Mouse (Mus musculus) forebrain, embryonic 15.5 days (tissue): ENCODE results near the gene Fsd1l. TPM values are rescaled to one million over a fixed set of nuclear protein-coding genes. Genes with fewer than 3 reads are reported as not detected.
A peak's percentile ranks its signal among the peaks of the same experiment; 100 is the strongest.

Experiments used
- ATAC-seq: fragments of 200-750 bp; cut with Nextera tagmentation; replicated peaks from 2 replicates; pipeline ENCODE4 v1.8.0; 2017; ENCODE audit warnings: mild to moderate bottlenecking, moderate TSS enrichment, moderate library complexity
- H3K27ac ChIP-seq: fragments of 300-500 bp; sonication (generic); replicated peaks from 2 replicates; pipeline ENCODE4 v1.5.1; 2015; ENCODE audit warnings: mild to moderate bottlenecking, inconsistent platforms
- H3K27me3 ChIP-seq: fragments of 300-500 bp; sonication (generic); 2 replicates; pipeline ENCODE4 v1.6.1; 2015; ENCODE audit warnings: inconsistent platforms
- H3K36me3 ChIP-seq: fragments of 300-500 bp; sonication (generic); 2 replicates; pipeline ENCODE4 v1.6.1; 2015; ENCODE audit warnings: mild to moderate bottlenecking, inconsistent platforms
- H3K4me1 ChIP-seq: fragments of 300-500 bp; sonication (generic); 2 replicates; pipeline ENCODE4 v1.6.1; 2015; ENCODE audit warnings: inconsistent platforms
- H3K4me2 ChIP-seq: fragments of 300-500 bp; sonication (generic); replicated peaks from 2 replicates; pipeline ENCODE4 v1.6.1; 2015; ENCODE audit warnings: mild to moderate bottlenecking, inconsistent platforms
- H3K4me3 ChIP-seq: fragments of 300-500 bp; sonication (generic); 2 replicates; pipeline ENCODE4 v1.5.1; 2015; ENCODE audit warnings: mild to moderate bottlenecking, inconsistent platforms
- H3K9ac ChIP-seq: fragments of 300-500 bp; sonication (generic); replicated peaks from 2 replicates; pipeline ENCODE4 v1.6.1; 2015; ENCODE audit warnings: mild to moderate bottlenecking, inconsistent platforms
- H3K9me3 ChIP-seq: fragments of 300-500 bp; sonication (generic); 2 replicates; pipeline ENCODE4 v1.6.1; 2016; ENCODE audit warnings: inconsistent platforms
- WGBS: fragments of 180-500 bp; shearing (Covaris S2); methylation state at CpG from one replicate; pipeline ENCODE4 v1.1.7; 2015; ENCODE audit warnings: mixed read lengths; 5-methylcytosine and 5-hydroxymethylcytosine counted together
- polyA plus RNA-seq: library from polyadenylated mRNA; unstranded; fragments of >200 nt; fragmentation: Nextera tagmentation; extraction: Ambion mirVana; gene quantifications from 2 replicates; pipeline ENCODE4 v1.2.1, GENCODE M21; 2015

The Fsd1l gene
- 47.6 and 52.3 TPM in 2 replicates for polyA plus RNA-seq

DNA sequence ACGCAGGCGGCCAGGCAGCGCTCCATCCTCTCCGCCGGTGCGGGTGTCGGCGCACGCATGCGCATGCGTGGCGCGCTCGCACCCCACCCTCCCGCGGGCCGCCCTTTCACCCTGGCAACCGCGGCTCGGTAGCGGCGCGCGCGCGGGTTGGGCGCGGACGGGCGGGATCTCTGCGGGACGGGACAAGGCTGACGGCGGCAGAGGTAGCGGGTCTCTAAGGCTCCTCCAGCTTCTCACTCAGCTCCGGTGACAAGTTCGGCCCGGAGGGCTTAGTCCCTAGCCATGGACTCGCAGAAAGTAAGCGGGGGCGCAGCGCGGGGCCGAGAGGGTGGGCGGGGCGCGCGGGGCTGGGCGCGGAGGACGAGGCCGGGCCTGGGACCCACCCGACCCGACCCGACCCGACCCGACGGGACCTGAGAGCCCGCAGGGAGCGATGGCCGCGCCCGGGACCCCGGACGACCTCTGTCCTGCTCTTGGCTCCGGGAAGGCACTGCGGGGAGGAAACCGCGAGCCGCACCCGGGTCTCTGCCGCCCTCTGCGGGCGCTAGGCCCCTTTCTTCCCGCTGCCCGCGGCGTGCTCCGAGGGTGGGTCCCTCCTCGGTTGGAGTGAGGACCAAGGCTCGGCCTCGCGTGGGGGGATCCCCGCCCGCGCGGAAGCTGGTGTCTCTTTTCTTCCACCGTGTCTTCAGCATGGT lies at the start of gene Fsd1l:
TSS of gene Fsd1l (plus strand) at position 156 of the 695 bp plus-strand sequence.
- Histone ChIP-seq H3K9ac (peak within 1 kb of the TSS; percentile 92), H3K27me3 (no peaks in the 10 kb centered on the region), H3K9me3 (no peaks in the 10 kb centered on the region), H3K4me3 (peak within 1 kb of the TSS; percentile 93), H3K36me3 (no peaks in the 10 kb centered on the region), H3K4me1 (peaks cover 51% of the 10 kb centered on the region), H3K27ac (peak within 1 kb of the TSS; percentile 93), H3K4me2 (peak within 1 kb of the TSS; percentile 75)
- peak; percentile 91 for ATAC-seq
- under 1% methylated on average over 84 of the region's 88 CpGs for WGBS

DNA sequence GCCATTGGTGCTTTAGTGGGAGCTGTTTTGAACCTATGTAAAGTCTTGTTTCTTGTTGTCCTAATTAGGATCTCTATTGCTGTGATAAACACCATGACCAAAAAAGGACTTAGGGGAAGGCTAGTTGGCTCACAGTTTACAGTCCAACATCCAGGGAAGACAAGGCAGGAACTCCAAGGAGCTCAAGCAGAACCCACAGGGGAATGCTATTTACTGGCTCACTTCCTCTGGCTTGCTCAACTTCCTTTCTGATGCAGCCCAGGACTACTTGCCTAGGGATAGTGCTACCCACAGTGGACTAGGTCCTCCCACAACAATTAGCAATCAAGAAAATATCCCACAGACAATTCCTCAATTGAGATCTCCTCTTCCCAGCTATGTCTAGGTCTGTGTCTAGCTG lies 43.6 kb upstream of the Fsd1l start:
- Histone ChIP-seq H3K4me3 (no peak overlapping the region), H3K27ac (no peak overlapping the region), H3K9ac (no peak overlapping the region), H3K27me3 (no peaks in the 10 kb centered on the region), H3K4me2 (no peak overlapping the region), H3K4me1 (no peaks in the 10 kb centered on the region), H3K9me3 (no peaks in the 10 kb centered on the region), H3K36me3 (no peaks in the 10 kb centered on the region)
- no peak for ATAC-seq

DNA sequence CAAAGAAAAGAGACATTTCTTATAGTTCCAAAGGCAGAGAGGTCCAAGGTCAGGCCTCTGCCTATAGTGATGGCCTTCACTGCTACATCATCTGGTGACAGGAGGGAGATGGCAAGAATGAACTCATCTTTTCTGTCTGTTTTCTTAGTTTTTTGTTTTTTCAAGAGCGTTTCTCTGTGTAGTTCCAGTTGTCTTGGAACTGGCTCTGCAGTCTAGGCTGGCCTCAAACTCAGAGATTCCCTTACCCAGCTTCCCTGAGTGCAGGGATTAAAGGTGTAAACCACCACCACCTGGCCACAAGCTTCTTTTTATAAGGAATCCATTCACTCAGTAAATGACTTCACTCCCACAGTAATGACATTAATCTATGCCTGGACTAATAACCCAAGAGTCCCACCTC lies 42.3 kb upstream of the Fsd1l start:
- no peak for ATAC-seq
- Histone ChIP-seq H3K36me3 (no peaks in the 10 kb centered on the region), H3K9me3 (no peaks in the 10 kb centered on the region), H3K27me3 (no peaks in the 10 kb centered on the region), H3K27ac (no peak overlapping the region), H3K4me1 (no peaks in the 10 kb centered on the region), H3K4me3 (no peak overlapping the region), H3K4me2 (no peak overlapping the region), H3K9ac (no peak overlapping the region)
- WGBS: 87% methylated on average over 1 of the region's 1 CpGs

DNA sequence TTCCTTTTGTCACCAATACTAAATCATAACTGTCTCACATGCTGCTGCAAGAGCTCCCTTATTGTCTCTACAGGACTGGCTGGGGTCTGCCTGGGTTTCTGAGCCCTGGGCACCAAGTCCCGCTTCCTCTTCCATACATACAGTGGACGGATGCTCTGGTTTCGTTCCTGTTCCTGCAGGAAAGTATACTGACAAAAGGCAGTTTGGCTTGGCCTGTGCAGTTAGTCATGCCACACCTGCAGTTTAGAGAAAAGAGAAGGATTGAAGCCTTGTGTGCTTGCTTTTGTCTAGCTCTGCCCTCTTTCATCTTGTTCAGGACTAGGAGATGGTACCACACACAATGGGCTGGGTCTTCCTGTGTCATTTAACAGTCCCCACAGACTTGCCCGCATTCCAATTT lies 41.8 kb upstream of the Fsd1l start:
- H3K4me2 ChIP-seq: no peak overlapping the region
- WGBS: 87% methylated on average over 4 of the region's 4 CpGs
- no peaks in the 10 kb centered on the region for H3K4me1 ChIP-seq
- H3K9me3 ChIP-seq: no peaks in the 10 kb centered on the region
- H3K27me3 ChIP-seq: no peaks in the 10 kb centered on the region
- H3K9ac ChIP-seq: no peak overlapping the region
- no peak for ATAC-seq
- H3K27ac ChIP-seq: no peak overlapping the region
- H3K36me3 ChIP-seq: no peaks in the 10 kb centered on the region
- H3K4me3 ChIP-seq: no peak overlapping the region

DNA sequence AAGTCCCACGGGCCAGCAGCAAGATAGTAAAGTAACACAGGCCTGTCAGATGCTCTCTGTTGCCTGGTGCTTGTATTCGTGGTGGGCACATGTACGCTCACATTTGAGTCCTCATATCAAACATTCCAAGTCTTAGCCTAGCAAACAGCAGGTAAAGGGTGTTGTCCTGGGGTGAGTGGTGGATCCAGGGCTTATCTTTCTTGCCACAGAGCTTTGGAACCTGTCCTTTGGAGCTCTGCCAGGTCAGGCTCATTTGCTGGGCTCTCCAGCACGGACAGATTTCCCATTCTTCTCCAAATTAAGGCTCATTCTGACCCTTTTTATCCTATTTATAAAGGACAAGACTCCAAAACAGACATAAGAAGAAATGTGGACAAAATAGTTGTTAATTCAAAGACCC lies 41.1 kb upstream of the Fsd1l start:
- Histone ChIP-seq H3K9ac (no peak overlapping the region), H3K4me1 (no peaks in the 10 kb centered on the region), H3K36me3 (no peaks in the 10 kb centered on the region), H3K27ac (no peak overlapping the region), H3K4me3 (no peak overlapping the region), H3K4me2 (no peak overlapping the region), H3K9me3 (no peaks in the 10 kb centered on the region), H3K27me3 (no peaks in the 10 kb centered on the region)
- 70% methylated on average over 4 of the region's 4 CpGs for WGBS
- no peak for ATAC-seq

DNA sequence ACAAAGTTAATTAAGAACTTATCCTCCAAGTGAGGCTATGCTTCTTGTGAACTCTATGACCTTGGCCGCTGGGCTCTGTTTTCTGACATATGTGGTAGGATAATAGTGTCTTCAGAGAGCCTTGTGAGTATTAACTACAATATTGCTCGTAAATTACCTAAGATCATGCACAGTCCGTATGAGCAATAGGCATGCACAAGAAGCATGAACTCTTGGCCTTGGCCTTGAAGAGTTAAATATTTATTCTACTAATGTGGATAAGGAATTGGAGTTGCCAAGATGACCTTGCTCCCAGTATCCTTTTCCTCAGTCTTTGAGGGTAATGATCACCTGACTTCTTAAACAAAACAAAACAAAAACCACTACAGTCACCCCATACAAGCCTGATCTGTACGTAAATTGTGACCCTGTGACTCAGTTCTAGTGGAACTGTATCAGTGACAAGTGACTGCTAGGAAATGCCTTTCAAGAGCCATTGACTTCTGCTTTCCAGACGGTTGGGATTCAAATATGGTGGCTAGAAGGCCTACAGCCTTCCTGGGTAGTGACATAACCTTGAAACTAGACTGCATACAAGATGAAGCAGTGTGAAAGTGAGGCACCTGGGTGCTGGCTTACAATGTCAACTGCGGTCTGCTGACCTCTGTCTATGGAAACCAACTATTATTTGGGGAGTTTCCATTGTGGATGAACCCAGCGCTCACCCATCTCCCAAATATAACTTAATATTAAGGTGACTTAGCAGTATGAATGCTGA lies 40.4 kb upstream of the Fsd1l start:
- Histone ChIP-seq H3K4me1 (peaks cover 4% of the 10 kb centered on the region; the same call in 1 of the 2 replicates), H3K9ac (no peak overlapping the region), H3K27ac (no peak overlapping the region), H3K27me3 (no peaks in the 10 kb centered on the region), H3K4me3 (no peak overlapping the region), H3K4me2 (no peak overlapping the region), H3K36me3 (no peaks in the 10 kb centered on the region), H3K9me3 (no peaks in the 10 kb centered on the region)
- no peak for ATAC-seq
- 90% methylated on average over 7 of the region's 7 CpGs for WGBS

DNA sequence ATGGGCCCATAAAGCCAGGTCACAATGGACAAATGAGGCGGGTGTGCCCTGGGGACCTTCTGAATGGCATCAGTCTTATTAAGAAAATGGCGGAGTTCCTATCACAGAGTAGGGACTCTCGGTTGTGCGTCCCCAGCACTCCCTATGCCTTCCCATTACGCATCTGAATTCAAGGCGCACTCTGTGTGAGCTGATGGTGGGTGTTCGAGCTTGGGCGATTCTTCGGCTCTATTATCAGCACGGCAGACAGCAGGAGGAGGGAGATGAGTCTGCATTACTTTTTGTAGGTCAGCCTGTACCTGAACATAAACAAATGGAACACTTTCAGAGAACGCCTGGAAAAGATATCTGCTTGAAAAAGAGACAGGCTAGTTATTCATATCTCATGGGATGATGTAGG lies 39.7 kb upstream of the Fsd1l start:
- 90% methylated on average over 11 of the region's 11 CpGs for WGBS
- H3K27ac ChIP-seq: no peak overlapping the region
- no peak overlapping the region for H3K4me3 ChIP-seq
- H3K4me2 ChIP-seq: no peak overlapping the region
- no peaks in the 10 kb centered on the region for H3K27me3 ChIP-seq
- H3K36me3 ChIP-seq: no peaks in the 10 kb centered on the region
- ATAC-seq: no peak
- no peaks in the 10 kb centered on the region for H3K9me3 ChIP-seq
- H3K4me1 ChIP-seq: peaks cover 7% of the 10 kb centered on the region; the same call in 1 of the 2 replicates
- no peak overlapping the region for H3K9ac ChIP-seq

DNA sequence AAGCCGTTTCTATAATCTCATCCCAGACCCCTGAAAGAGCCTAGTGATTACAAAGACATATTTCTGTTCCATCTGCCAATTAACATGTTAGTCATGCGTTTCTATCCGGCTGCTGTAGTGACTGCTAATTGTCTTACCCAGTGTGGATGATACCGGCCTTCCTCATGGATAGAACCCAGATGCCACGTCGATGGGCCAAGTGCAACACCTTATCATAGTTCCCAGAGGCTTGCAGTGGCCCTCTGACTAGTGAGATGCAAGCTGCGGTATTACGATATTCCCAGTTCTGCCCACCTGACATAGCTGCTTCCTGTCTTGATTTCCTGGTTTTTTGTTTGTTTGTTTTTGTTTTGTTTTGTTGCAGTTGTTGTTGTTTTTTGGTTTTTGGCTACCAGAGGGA lies 39.3 kb upstream of the Fsd1l start:
- H3K9me3 ChIP-seq: no peaks in the 10 kb centered on the region
- H3K4me3 ChIP-seq: no peak overlapping the region
- no peaks in the 10 kb centered on the region for H3K27me3 ChIP-seq
- H3K9ac ChIP-seq: no peak overlapping the region
- 71% methylated on average over 8 of the region's 8 CpGs for whole genome bisulfite sequencing
- H3K27ac ChIP-seq: no peak overlapping the region
- H3K4me2 ChIP-seq: no peak overlapping the region
- H3K36me3 ChIP-seq: no peaks in the 10 kb centered on the region
- peaks cover 7% of the 10 kb centered on the region; the same call in 1 of the 2 replicates for H3K4me1 ChIP-seq
- ATAC-seq: no peak

DNA sequence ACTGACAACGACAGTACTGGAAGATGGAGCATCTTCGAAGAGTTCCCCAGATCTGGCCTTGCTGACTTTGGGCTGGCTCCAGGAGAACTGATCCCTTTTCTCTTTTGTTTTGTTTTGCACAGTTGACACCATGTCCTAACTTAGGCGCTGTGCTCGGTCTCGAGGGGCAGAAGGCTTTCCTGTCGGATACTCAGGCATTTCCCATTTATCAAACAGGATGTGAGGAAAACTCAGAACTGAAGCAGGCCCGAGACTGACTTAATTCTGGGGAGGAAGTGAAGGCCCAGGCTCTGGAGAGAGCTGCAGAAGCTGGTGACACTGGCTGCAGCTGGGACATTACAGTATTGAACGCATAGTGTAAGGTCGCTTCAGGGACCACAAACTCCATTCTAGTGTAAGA lies 38.9 kb upstream of the Fsd1l start:
- H3K4me1 ChIP-seq: peaks cover 7% of the 10 kb centered on the region; the same call in 1 of the 2 replicates
- no peak for ATAC-seq
- WGBS: 84% methylated on average over 9 of the region's 9 CpGs

DNA sequence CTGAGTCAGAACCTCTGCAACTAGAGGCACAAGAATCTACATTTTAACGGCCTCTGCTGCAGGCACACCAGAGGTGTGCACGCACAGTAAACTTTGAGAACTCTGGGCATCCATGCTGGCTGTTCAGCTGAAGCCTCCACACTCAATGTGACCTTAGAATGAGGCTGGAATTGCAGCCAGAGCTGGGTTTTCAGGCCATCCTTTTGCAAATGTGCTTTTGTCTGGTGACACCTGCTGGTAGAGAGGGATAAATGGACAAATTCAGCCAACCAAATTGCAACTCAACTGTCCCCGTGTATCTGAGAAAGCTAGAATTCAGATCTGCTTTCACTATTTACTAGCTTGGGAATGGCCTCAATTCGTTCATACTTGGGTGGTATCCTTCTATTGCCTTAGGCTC lies 37.1 kb upstream of the Fsd1l start:
- no peak overlapping the region for H3K9ac ChIP-seq
- 40% methylated on average over 4 of the region's 4 CpGs for WGBS
- H3K9me3 ChIP-seq: no peaks in the 10 kb centered on the region
- H3K27ac ChIP-seq: no peak overlapping the region
- no peak overlapping the region for H3K4me3 ChIP-seq
- H3K4me1 ChIP-seq: peaks cover 7% of the 10 kb centered on the region; the same call in 1 of the 2 replicates
- no peak overlapping the region for H3K4me2 ChIP-seq
- H3K27me3 ChIP-seq: no peaks in the 10 kb centered on the region
- ATAC-seq: peak; percentile 59
- no peaks in the 10 kb centered on the region for H3K36me3 ChIP-seq

More for the DNA sequence above, 38.9 kb upstream of the Fsd1l start:
- H3K9me3 ChIP-seq: no peaks in the 10 kb centered on the region
- no peaks in the 10 kb centered on the region for H3K36me3 ChIP-seq
- no peak overlapping the region for H3K4me2 ChIP-seq
- H3K9ac ChIP-seq: no peak overlapping the region
- no peaks in the 10 kb centered on the region for H3K27me3 ChIP-seq
- H3K4me3 ChIP-seq: no peak overlapping the region
- H3K27ac ChIP-seq: no peak overlapping the region

DNA sequence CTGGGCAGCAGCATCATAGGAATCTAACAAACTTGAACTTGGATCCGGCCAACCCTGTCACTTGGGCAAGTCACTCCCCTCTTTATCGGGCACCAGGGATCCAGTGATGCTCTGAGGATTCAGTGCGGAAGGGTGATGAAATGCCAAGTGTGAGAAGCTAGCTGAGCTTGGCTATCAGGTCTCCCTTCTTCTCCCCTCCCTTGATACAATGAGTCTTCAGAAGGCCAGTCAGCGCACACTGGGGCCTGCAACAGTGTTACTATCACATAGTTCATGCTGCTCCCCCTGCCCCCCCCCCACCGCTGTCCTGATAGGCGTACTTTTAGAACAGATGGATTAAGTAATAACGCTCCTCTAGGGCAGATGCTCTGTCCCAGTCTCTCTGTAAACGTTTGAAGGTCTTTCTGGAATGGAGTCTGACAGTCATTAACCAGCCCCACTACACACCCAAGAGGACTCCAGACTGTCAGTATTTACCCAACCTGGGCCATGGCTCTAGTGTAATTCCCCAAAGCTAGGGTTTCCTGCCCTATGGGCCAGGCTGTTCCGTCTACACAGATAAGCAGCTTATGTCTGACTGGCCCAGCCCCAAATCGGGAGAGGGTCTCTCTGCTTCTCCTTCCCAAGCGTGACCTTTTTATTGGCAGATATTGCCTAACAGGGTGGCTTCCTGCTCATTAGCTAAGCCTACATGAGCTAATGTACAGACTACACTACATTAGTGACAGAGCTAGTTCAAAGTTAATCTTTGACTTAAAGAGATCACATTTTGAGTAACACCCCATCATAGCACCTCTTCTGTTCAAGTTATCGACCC lies 35.8 kb upstream of the Fsd1l start:
- no peaks in the 10 kb centered on the region for H3K9me3 ChIP-seq
- no peak overlapping the region for H3K4me3 ChIP-seq
- H3K4me2 ChIP-seq: no peak overlapping the region
- no peaks in the 10 kb centered on the region for H3K36me3 ChIP-seq
- H3K9ac ChIP-seq: no peak overlapping the region
- peaks cover 7% of the 10 kb centered on the region; the same call in 1 of the 2 replicates for H3K4me1 ChIP-seq
- ATAC-seq: 0 out of 2 replicates have a peak, but pooled peaks have one; percentile 38
- WGBS: 71% methylated on average over 12 of the region's 12 CpGs
- no peak overlapping the region for H3K27ac ChIP-seq
- no peaks in the 10 kb centered on the region for H3K27me3 ChIP-seq
